Mouse (Mus musculus) 416B (cell line): ENCODE results near the gene Olfr1434.
"Not testable (repeated sequence)": the region's sequence is repeated elsewhere in the genome, so short reads cannot be mapped to it uniquely, and the experiment has no call there.

Experiments
- DNase-seq: peaks from one replicate; pipeline ENCODE4 v3.0.0; 2011; ENCODE audit warnings: low read depth

Olfr1434 gene

GRCm38 (mm10) chr19:12279554-12279953 is at the start of gene Olfr1434:
Gene Olfr1434 (plus strand): TSS chr19:12279854.
- DNase-seq = no peak

- not testable (repeated sequence) for DNase-seq
These were observed 47.2 kb upstream of the Olfr1434 start, which contains the start of gene Olfr1432 for GRCm38 (mm10) chr19:12232496-12232895. Gene Olfr1432 (minus strand): TSS chr19:12232596.

- no peak for DNase-seq
These were observed 38.1 kb upstream of the Olfr1434 start, which contains the start of gene Olfr262 for GRCm38 (mm10) chr19:12241559-12241958. Gene Olfr262 (minus strand): TSS chr19:12241659.

- no peak for DNase-seq
These were observed 18.9 kb upstream of the Olfr1434 start, which contains the start of gene Olfr235 for GRCm38 (mm10) chr19:12260732-12261131. Gene Olfr235 (plus strand): TSS chr19:12261032.

GRCm38 (mm10) chr19:12292979-12293378 is 13.3 kb downstream of the Olfr1434 start:
- no peak for DNase-seq

GRCm38 (mm10) chr19:12299030-12299429 is 19.4 kb downstream of the Olfr1434 start, which contains the start of gene Olfr1436:
Gene Olfr1436 (minus strand): TSS chr19:12299130.
- not testable (repeated sequence) for DNase-seq

- no peak for DNase-seq
These were observed 45.3 kb downstream of the Olfr1434 start, which contains the start of gene Olfr1437 for GRCm38 (mm10) chr19:12325001-12325400. Gene Olfr1437 (minus strand): TSS chr19:12325101.
